Mouse (Mus musculus) lung, postnatal 0 days (tissue): ENCODE data around the gene Clec3b.

Experiments
- CTCF ChIP-seq: IDR thresholded peaks from 2 replicates; pipeline ENCODE4 v1.5.1; 2016; ENCODE audit warnings: antibody characterized with exemption, mild to moderate bottlenecking
- EP300 ChIP-seq: IDR thresholded peaks from 2 replicates; pipeline ENCODE4 v1.6.1; 2016; ENCODE audit warnings: antibody characterized with exemption, mild to moderate bottlenecking, control low read depth

DNA sequence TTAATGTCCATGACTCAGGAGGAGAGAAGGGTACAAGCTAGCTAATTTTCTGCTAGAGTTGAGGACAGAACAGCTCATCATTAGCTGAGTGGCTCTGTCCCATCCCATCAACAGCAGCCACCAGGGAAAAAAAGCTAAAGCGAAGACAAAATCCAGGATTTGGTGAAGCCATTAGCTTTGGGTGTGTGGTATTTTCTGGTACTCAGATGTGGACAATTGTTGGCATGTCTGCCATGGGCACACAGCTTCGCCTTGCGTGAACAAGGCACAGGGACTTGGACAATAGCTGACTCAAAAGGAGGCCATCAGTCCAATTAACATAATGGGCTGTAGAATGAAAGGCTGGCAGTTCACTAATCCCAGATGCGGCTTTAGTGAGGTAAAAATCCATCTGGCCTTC lies 23.6 kb downstream of the Clec3b start:
- TF ChIP-seq CTCF, result no peak
- TF ChIP-seq EP300, result no peak
